Mouse (Mus musculus): ENCODE results near the gene Ltbp1. TPM values are rescaled to one million over a fixed set of nuclear protein-coding genes. Genes with fewer than 3 reads are reported as not detected.

The Ltbp1 gene
- polyA plus RNA-seq, 1 experiment from 2014 or later, result 2.2 TPM

GRCm38 (mm10) chr17:75273272-75273671 is 267.9 kb downstream of the Ltbp1 start:
- no peak overlapping the region for H3K4me3 ChIP-seq
- H3K9ac ChIP-seq, result no peak overlapping the region
- no peaks in the 10 kb centered on the region for H3K4me1 ChIP-seq (replicated peaks)
- H3K4me2 ChIP-seq, result no peak overlapping the region
- H3K27ac ChIP-seq, result no peak overlapping the region
- ATAC-seq (ENCODE audit: low FRiP score), result no peak
- no peaks in the 10 kb centered on the region for H3K36me3 ChIP-seq
- no peaks in the 10 kb centered on the region for H3K27me3 ChIP-seq
- H3K9me3 ChIP-seq, result no peaks in the 10 kb centered on the region
- 90% methylated on average over 1 of the region's 1 CpGs for WGBS

GRCm38 (mm10) chr17:75275302-75275701 is 269.9 kb downstream of the Ltbp1 start:
- Histone ChIP-seq H3K4me1 (replicated peaks) (no peaks in the 10 kb centered on the region), H3K4me2 (no peak overlapping the region), H3K4me3 (no peak overlapping the region), H3K36me3 (no peaks in the 10 kb centered on the region), H3K27ac (no peak overlapping the region), H3K9ac (no peak overlapping the region), H3K9me3 (no peaks in the 10 kb centered on the region), H3K27me3 (no peaks in the 10 kb centered on the region)
- ATAC-seq (ENCODE audit: low FRiP score), result no peak
- WGBS, result 84% methylated on average over 6 of the region's 6 CpGs

- no peak overlapping the region for H3K9ac ChIP-seq
- H3K9me3 ChIP-seq, result no peaks in the 10 kb centered on the region
- no peak for ATAC-seq (ENCODE audit: low FRiP score)
- no peak overlapping the region for H3K27ac ChIP-seq
- no peak overlapping the region for H3K4me3 ChIP-seq
- no peak overlapping the region for H3K4me2 ChIP-seq
- WGBS, result 81% methylated on average over 1 of the region's 1 CpGs
- H3K36me3 ChIP-seq, result no peaks in the 10 kb centered on the region
- H3K27me3 ChIP-seq, result no peaks in the 10 kb centered on the region
- no peaks in the 10 kb centered on the region for H3K4me1 ChIP-seq (replicated peaks)
Observed at GRCm38 (mm10) chr17:75278106-75278505, 272.7 kb downstream of the Ltbp1 start.

- no peaks in the 10 kb centered on the region for H3K36me3 ChIP-seq
- H3K4me3 ChIP-seq, result no peak overlapping the region
- no peak overlapping the region for H3K9ac ChIP-seq
- H3K27me3 ChIP-seq, result no peaks in the 10 kb centered on the region
- H3K4me1 ChIP-seq (replicated peaks), result no peaks in the 10 kb centered on the region
- no peaks in the 10 kb centered on the region for H3K9me3 ChIP-seq
- WGBS, result 74% methylated on average over 6 of the region's 6 CpGs
- no peak overlapping the region for H3K27ac ChIP-seq
- no peak for ATAC-seq (ENCODE audit: low FRiP score)
- no peak overlapping the region for H3K4me2 ChIP-seq
Observed at GRCm38 (mm10) chr17:75278561-75278960, 273.2 kb downstream of the Ltbp1 start.

GRCm38 (mm10) chr17:75281345-75281744 is 276.0 kb downstream of the Ltbp1 start:
- Histone ChIP-seq H3K27me3 (no peaks in the 10 kb centered on the region), H3K9me3 (no peaks in the 10 kb centered on the region), H3K4me3 (no peak overlapping the region), H3K36me3 (no peaks in the 10 kb centered on the region), H3K4me1 (replicated peaks) (no peaks in the 10 kb centered on the region), H3K27ac (no peak overlapping the region), H3K4me2 (no peak overlapping the region), H3K9ac (no peak overlapping the region)
- no peak for ATAC-seq (ENCODE audit: low FRiP score)
- WGBS, result 63% methylated on average over 5 of the region's 5 CpGs

GRCm38 (mm10) chr17:75284876-75285708 is 279.7 kb downstream of the Ltbp1 start:
- no peaks in the 10 kb centered on the region for H3K9me3 ChIP-seq
- 88% methylated on average over 9 of the region's 9 CpGs for WGBS
- no peak overlapping the region for H3K27ac ChIP-seq
- H3K4me3 ChIP-seq, result no peak overlapping the region
- no peak overlapping the region for H3K4me2 ChIP-seq
- no peaks in the 10 kb centered on the region for H3K27me3 ChIP-seq
- H3K36me3 ChIP-seq, result no peaks in the 10 kb centered on the region
- no peak overlapping the region for H3K9ac ChIP-seq
- H3K4me1 ChIP-seq (replicated peaks), result no peaks in the 10 kb centered on the region
- no peak for ATAC-seq (ENCODE audit: low FRiP score)

- no peak for ATAC-seq (ENCODE audit: low FRiP score)
- H3K27me3 ChIP-seq, result no peaks in the 10 kb centered on the region
- no peak overlapping the region for H3K4me2 ChIP-seq
- H3K4me1 ChIP-seq (replicated peaks), result no peaks in the 10 kb centered on the region
- 80% methylated on average over 3 of the region's 3 CpGs for WGBS
- no peak overlapping the region for H3K4me3 ChIP-seq
- H3K27ac ChIP-seq, result no peak overlapping the region
- H3K36me3 ChIP-seq, result 0 out of 2 replicates have a peak, but pooled peaks cover 2% of the 10 kb centered on the region
- no peak overlapping the region for H3K9ac ChIP-seq
- H3K9me3 ChIP-seq, result no peaks in the 10 kb centered on the region
Observed at GRCm38 (mm10) chr17:75292986-75293385, 287.6 kb downstream of the Ltbp1 start.

- H3K27me3 ChIP-seq, result no peaks in the 10 kb centered on the region
- H3K4me1 ChIP-seq (replicated peaks), result no peaks in the 10 kb centered on the region
- 0 out of 2 replicates have a peak, but pooled peaks cover 2% of the 10 kb centered on the region for H3K36me3 ChIP-seq
- no peaks in the 10 kb centered on the region for H3K9me3 ChIP-seq
- no peak overlapping the region for H3K4me3 ChIP-seq
- no peak overlapping the region for H3K9ac ChIP-seq
- no peak for ATAC-seq (ENCODE audit: low FRiP score)
- WGBS, result 87% methylated on average over 3 of the region's 3 CpGs
- no peak overlapping the region for H3K4me2 ChIP-seq
- H3K27ac ChIP-seq, result no peak overlapping the region
Observed at GRCm38 (mm10) chr17:75293725-75294124, 288.4 kb downstream of the Ltbp1 start.

GRCm38 (mm10) chr17:75300908-75301307 is 295.5 kb downstream of the Ltbp1 start:
- H3K4me1 ChIP-seq (replicated peaks), result no peaks in the 10 kb centered on the region
- WGBS, result 88% methylated on average over 4 of the region's 4 CpGs
- ATAC-seq (ENCODE audit: low FRiP score), result no peak

GRCm38 (mm10) chr17:75304807-75305420 is 299.5 kb downstream of the Ltbp1 start:
- Histone ChIP-seq H3K9ac (no peak overlapping the region), H3K36me3 (no peaks in the 10 kb centered on the region), H3K4me3 (no peak overlapping the region), H3K27ac (no peak overlapping the region), H3K4me2 (no peak overlapping the region), H3K9me3 (no peaks in the 10 kb centered on the region), H3K27me3 (no peaks in the 10 kb centered on the region), H3K4me1 (replicated peaks) (no peaks in the 10 kb centered on the region)
- ATAC-seq (ENCODE audit: low FRiP score), result no peak
- WGBS, result 86% methylated on average over 1 of the region's 1 CpGs

More at GRCm38 (mm10) chr17:75300908-75301307, 295.5 kb downstream of the Ltbp1 start:
- Histone ChIP-seq H3K36me3 (0 out of 2 replicates have a peak, but pooled peaks cover 2% of the 10 kb centered on the region), H3K9ac (no peak overlapping the region), H3K27me3 (no peaks in the 10 kb centered on the region), H3K4me2 (no peak overlapping the region), H3K27ac (no peak overlapping the region), H3K4me3 (no peak overlapping the region), H3K9me3 (no peaks in the 10 kb centered on the region)

- H3K36me3 ChIP-seq, result no peaks in the 10 kb centered on the region
- H3K27ac ChIP-seq, result no peak overlapping the region
- WGBS, result 89% methylated on average over 1 of the region's 1 CpGs
- no peak overlapping the region for H3K4me3 ChIP-seq
- no peak for ATAC-seq (ENCODE audit: low FRiP score)
- H3K4me2 ChIP-seq, result no peak overlapping the region
- H3K9ac ChIP-seq, result no peak overlapping the region
- no peaks in the 10 kb centered on the region for H3K27me3 ChIP-seq
- no peaks in the 10 kb centered on the region for H3K9me3 ChIP-seq
- H3K4me1 ChIP-seq (replicated peaks), result no peaks in the 10 kb centered on the region
Observed at GRCm38 (mm10) chr17:75305714-75306113, 300.3 kb downstream of the Ltbp1 start.

- no peak overlapping the region for H3K4me2 ChIP-seq
- no peaks in the 10 kb centered on the region for H3K4me1 ChIP-seq (replicated peaks)
- no peaks in the 10 kb centered on the region for H3K27me3 ChIP-seq
- 64% methylated on average over 18 of the region's 18 CpGs for WGBS
- peak overlapping the region; percentile 44; the same call in 1 of the 2 replicates for H3K27ac ChIP-seq
- no peak overlapping the region for H3K9ac ChIP-seq
- no peak overlapping the region for H3K4me3 ChIP-seq
- ATAC-seq (ENCODE audit: low FRiP score), result no peak
- H3K9me3 ChIP-seq, result no peaks in the 10 kb centered on the region
- H3K36me3 ChIP-seq, result no peaks in the 10 kb centered on the region
Observed at GRCm38 (mm10) chr17:75307070-75308011, 302.0 kb downstream of the Ltbp1 start.

All from hindbrain, embryonic 13.5 days (tissue).